Comparison of ENCODE assay signal across 8 mouse cellular contexts in genomic region chr9:102723241-102723709, GRCm38 (mm10). TPM values are rescaled to one million over a fixed set of nuclear protein-coding genes. Genes with fewer than 3 reads are reported as not detected.
DNase-seq lines count a peak whose midpoint lies in the region; ATAC-seq and TF ChIP-seq lines count a peak whose summit lies in the region.

No protein-coding gene starts in this region.

- H3K9me3 ChIP-seq in forebrain, embryonic 13.5 days (replicated peaks), result no peaks in the 10 kb centered on the region
- no peaks in the 10 kb centered on the region for H3K9me3 ChIP-seq in kidney, postnatal 0 days (replicated peaks; ENCODE audit: low read length)
- H3K9me3 ChIP-seq in neural tube, embryonic 15.5 days (replicated peaks), result no peaks in the 10 kb centered on the region

- intact Hi-C loops in left cerebral cortex, adult 2 months (cut with DNase I), result no loop called here

- H3K4me2 ChIP-seq in forebrain, embryonic 13.5 days, result peak overlapping the region; percentile 91
- 0 out of 2 replicates have a peak overlapping the region, but pooled peaks have one; percentile 88 for H3K4me2 ChIP-seq in kidney, postnatal 0 days (ENCODE audit: low read length)
- no peak overlapping the region for H3K4me2 ChIP-seq in neural tube, embryonic 15.5 days

- H3K9ac ChIP-seq in forebrain, embryonic 13.5 days, result peak overlapping the region; percentile 96
- H3K9ac ChIP-seq in kidney, postnatal 0 days (ENCODE audit: low read depth, low read length), result no peak overlapping the region
- H3K9ac ChIP-seq in neural tube, embryonic 15.5 days (replicated peaks), result no peak overlapping the region

- H3K4me1 ChIP-seq in forebrain, embryonic 13.5 days, result peaks cover 80% of the 10 kb centered on the region
- peaks cover 80% of the 10 kb centered on the region for H3K4me1 ChIP-seq in kidney, postnatal 0 days (replicated peaks; ENCODE audit: insufficient read depth, low read length)
- peaks cover 82% of the 10 kb centered on the region for H3K4me1 ChIP-seq in neural tube, embryonic 15.5 days

- ATAC-seq in forebrain, embryonic 13.5 days, result no peak
- ATAC-seq in kidney, postnatal 0 days (replicated peaks; ENCODE audit: low FRiP score, low read depth), result no peak
- no peak for ATAC-seq in neural tube, embryonic 15.5 days (ENCODE audit: low FRiP score)

- peaks cover 85% of the 10 kb centered on the region for H3K36me3 ChIP-seq in forebrain, embryonic 13.5 days (ENCODE audit: poor library complexity, severe bottlenecking)
- peaks cover 67% of the 10 kb centered on the region for H3K36me3 ChIP-seq in kidney, postnatal 0 days (ENCODE audit: insufficient read depth, low read length)
- peaks cover 63% of the 10 kb centered on the region for H3K36me3 ChIP-seq in neural tube, embryonic 15.5 days

- TF ChIP-seq CTCF in left cerebral cortex, adult 2 months (IDR thresholded peaks at IDR 0.05), result no peak; the same call in 1 of the 2 replicates
- peak; percentile 34; the same call in 1 of the 2 replicates for TF ChIP-seq CTCF in kidney, postnatal 0 days (IDR thresholded peaks at IDR 0.05; ENCODE audit: low read depth)

- no peak for DNase-seq in left cerebral cortex, adult 2 months (ENCODE audit: extremely low spot score in 1 of 2, low spot score in 2 of 2)
- no peak for DNase-seq in left cerebral cortex, adult 8-10 months (ENCODE audit: low spot score in 2 of 2)
- DNase-seq in kidney, postnatal 0 days (ENCODE audit: low spot score), result no peak
- no peak for DNase-seq in right cerebral cortex, postnatal 25 days
- no peak for DNase-seq in urinary bladder, adult 2 months (ENCODE audit: low spot score)
- no peak for DNase-seq in natural killer cell, adult 2 months (ENCODE audit: low spot score in 2 of 2)

- no peaks in the 10 kb centered on the region for H3K27me3 ChIP-seq in forebrain, embryonic 13.5 days
- no peaks in the 10 kb centered on the region for H3K27me3 ChIP-seq in kidney, postnatal 0 days (ENCODE audit: insufficient read depth, low read length)
- no peaks in the 10 kb centered on the region for H3K27me3 ChIP-seq in neural tube, embryonic 15.5 days (replicated peaks)

- 64% methylated on average over 12 of the region's 12 CpGs for WGBS in forebrain, embryonic 13.5 days
- 84% methylated on average over 12 of the region's 12 CpGs for WGBS in kidney, postnatal 0 days
- 75% methylated on average over 12 of the region's 12 CpGs for WGBS in neural tube, embryonic 15.5 days

- H3K4me3 ChIP-seq in left cerebral cortex, adult 2 months, result no peak overlapping the region
- peak overlapping the region; percentile 12 for H3K4me3 ChIP-seq in forebrain, embryonic 13.5 days
- H3K4me3 ChIP-seq in kidney, postnatal 0 days (replicated peaks; ENCODE audit: low read depth, low read length), result no peak overlapping the region
- no peak overlapping the region for H3K4me3 ChIP-seq in neural tube, embryonic 15.5 days (replicated peaks)

- peak overlapping the region; percentile 77 for H3K27ac ChIP-seq in left cerebral cortex, adult 2 months
- peak overlapping the region; percentile 92 for H3K27ac ChIP-seq in forebrain, embryonic 13.5 days
- no peak overlapping the region for H3K27ac ChIP-seq in kidney, postnatal 0 days
- peak overlapping the region; percentile 75 for H3K27ac ChIP-seq in neural tube, embryonic 15.5 days (replicated peaks)

RNA-seq across cellular contexts. Expression of gene Amotl2, which starts 6.8 kb away (rescaled TPM):
- 10 to 100 TPM; 21.3 to 22.4 TPM for total RNA-seq in left cerebral cortex, adult 2 months (2021)
- total RNA-seq in left cerebral cortex, adult 8-10 months (2022), result 10 to 100 TPM; 16.5 to 25.1 (median 18.6) TPM
- 46.9 and 55.3 TPM in 2 replicates for polyA plus RNA-seq in forebrain, embryonic 13.5 days (2015; fragmentation: Nextera tagmentation; extraction: Ambion mirVana)
- 40.8 and 44.3 TPM in 2 replicates for polyA plus RNA-seq in kidney, postnatal 0 days (2015; fragmentation: Nextera tagmentation; extraction: Ambion mirVana)
- 41.5 and 57.0 TPM in 2 replicates for polyA plus RNA-seq in neural tube, embryonic 15.5 days (2015; fragmentation: Nextera tagmentation; extraction: Ambion mirVana)
- polyA plus RNA-seq in urinary bladder, adult 2 months (2012; rRNA removed), result 51.0 and 52.2 TPM in 2 replicates
